Mouse (Mus musculus) ES-E14 (cell line): ENCODE measurements at regions not wholly inside any gene's neighbourhood (a gene's known extent, or its start where the extent isn't known, plus 50 kb on each side); places are given as distances from the start of the nearest gene placed in this dataset.

Experiments
- HCFC1 ChIP-seq: IDR thresholded peaks from 2 replicates; pipeline ENCODE4 v1.6.1; 2012; ENCODE audit warnings: low read length, inconsistent platforms, borderline replicate concordance; ENCODE audit not compliant: insufficient read depth
- MAFK ChIP-seq: IDR thresholded peaks from 2 replicates; pipeline ENCODE4 v1.6.1; 2014; ENCODE audit warnings: mild to moderate bottlenecking, low read depth, low read length, inconsistent platforms; ENCODE audit not compliant: insufficient read depth
- ZNF384 ChIP-seq: IDR thresholded peaks from 2 replicates; pipeline ENCODE4 v1.6.1; 2012; ENCODE audit warnings: low read depth, low read length, inconsistent platforms

GRCm38 (mm10) chr9:92820721-92821120 lies 278.7 kb downstream of the Plod2 start:
- TF ChIP-seq HCFC1 (no peak), MAFK (no peak), ZNF384 (no peak)
